Mouse (Mus musculus) embryo, embryonic 11.5 days (tissue): Measurements from ENCODE around the gene Ikzf2.

Experiments used
- DNase-seq: peaks from one replicate; pipeline ENCODE4 v3.0.0-alpha.2; 2012; ENCODE audit warnings: low read depth, low spot score

Ikzf2 gene

DNA sequence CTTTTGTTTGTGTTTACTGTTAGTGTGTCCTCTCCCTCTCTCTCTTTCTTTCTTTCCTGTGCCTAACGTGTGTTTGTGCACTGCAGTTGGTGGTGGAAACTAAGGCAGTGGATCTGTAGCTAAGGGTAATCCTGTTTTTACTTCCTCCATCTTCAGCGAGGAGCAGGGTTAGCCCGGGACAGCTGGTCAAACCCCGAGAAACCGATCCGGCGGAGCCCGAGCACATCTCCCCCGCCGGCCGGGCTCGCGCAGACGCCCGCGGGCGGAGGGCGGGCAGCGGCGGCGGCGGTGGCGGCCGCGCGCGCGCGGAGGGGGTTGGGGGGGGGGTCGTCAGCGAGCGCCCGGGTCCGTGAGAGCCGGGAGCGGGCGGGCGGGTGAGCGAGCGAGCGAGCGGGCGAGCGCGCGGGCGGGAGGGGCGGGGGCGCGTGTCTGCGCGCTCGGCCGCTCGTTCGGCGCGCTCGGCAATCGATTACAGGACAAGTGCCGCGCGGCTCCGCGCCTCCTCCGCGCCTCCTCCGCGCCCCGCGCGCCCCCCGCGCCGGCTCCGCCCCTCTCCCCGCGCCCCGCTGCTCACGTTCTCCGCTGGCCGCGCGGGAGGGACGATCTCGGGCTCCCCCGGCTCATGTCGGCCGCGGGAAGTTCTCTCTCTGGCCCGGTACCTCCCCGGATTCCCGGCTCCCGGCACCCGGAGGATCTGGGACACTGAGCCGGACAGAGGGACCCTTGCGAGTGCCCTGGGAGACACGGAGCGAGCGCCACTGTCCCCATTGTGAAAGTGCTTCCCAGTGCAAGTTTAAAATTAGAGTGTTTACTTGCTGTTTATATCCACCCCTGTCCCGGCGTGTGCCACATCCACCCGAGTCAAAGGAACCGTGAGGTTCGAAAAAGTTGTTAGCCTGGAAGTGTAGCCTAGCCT is at the start of gene Ikzf2:
Gene Ikzf2 (minus strand): TSS at position 170 of the 916 bp plus-strand sequence.
- peak; percentile 70 for DNase-seq

DNA sequence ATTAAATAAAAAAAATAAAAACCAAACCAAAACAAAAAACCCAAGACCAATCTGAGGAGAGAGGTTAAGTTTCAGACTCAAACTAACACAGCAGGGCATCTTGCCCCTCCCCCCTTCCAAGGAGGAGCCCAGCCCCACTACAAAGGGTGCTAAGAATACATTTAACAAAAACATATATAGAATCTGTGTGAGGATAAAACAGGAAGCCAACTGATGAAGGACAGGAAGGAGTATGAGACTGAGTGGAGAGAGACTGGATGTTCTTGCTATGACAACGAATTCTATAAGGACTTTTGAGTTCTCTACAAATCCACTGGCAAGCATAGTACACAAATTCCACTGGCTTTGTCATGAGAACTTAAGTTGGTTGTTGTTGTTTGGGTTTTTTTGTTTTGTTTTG is 42.7 kb upstream of the Ikzf2 start:
- DNase-seq, result no peak

DNA sequence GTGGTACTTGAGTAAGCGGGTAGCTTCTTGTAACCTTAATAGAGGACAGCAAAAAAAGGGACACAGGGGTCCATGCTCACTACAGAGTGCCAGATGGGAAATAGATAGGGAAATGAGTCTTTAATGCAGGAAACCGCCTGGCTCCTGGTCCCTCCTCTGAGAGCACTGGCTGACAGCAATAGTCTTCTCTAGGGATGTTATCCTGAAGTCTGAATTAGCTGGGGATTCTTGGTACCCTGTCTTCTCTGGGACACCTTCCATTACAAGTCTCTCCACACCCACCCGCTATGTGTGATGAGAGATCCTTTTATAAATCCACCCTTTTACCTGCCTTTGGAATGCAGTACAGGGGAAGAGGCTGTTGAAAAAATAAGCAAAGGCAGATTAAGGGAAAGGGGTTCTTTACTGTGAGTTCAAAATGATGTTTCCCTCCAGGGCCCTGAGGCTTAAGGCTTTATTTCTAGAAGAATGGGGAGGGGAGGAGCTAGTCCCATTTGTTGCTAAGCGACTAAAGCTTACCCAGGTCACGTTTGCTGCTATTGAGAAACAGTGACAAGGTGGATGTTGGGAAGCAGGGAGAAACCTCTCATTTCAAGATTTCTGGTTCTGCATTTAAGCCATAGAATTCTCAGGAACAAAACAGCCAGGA is 42.1 kb upstream of the Ikzf2 start:
- DNase-seq, result no peak

DNA sequence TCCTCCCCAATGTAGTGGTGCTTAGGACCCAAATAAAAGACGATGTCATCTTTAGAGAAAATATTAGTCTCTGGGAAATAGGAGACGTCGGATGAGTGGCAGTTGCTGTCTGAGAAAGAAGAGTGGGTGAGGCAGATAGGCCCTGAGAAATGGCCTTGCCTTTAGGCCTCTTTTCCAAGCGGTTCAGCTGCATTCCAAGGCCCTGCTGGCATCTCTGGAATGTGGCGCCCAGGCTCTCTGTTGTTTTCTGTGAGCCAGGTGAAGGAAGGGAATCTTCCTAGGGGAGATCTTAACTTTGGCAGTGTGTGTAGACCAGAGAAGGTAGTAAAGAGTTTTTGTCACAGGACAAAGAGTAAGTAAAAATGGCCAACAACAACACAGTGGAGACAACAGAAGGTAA is 40.9 kb upstream of the Ikzf2 start:
- DNase-seq, result no peak

DNA sequence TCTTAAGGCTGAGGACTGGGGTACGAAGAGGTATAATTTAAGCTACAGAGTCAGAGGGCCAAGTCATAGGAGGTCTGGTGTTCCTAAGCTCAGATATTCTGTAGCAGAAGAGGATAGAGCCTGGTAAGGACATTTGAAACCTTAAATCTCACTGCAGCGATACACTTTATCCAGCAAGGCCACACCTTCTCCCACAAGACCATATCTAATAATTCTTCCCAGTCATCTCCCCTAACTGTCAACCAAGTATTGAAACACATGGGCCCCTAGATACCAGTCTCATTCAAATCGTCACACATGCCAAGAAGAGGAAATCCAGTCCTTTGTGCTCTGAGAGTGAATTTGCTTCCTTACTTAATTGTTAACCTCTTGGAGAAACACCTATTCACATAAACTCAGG is 30.1 kb upstream of the Ikzf2 start:
- no peak for DNase-seq

DNA sequence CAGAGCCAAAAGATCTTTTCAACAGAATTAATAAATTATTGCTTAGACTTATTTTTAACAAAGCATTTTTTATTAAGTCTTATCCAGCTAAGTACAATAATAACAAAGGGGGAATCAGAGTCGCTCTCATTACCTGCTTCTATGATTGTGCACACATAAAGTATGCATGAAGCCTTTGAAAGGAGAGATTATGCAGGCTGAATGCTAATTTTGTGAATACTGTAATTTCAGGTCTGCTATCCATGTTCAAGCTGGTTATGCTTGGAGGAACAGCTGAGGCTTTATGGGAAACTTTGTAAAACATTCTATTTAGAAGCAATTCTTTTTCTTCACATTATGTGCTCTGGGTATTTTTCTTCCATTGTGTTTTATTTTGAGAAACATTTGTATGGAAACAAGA is 21.5 kb upstream of the Ikzf2 start:
- DNase-seq, result no peak

DNA sequence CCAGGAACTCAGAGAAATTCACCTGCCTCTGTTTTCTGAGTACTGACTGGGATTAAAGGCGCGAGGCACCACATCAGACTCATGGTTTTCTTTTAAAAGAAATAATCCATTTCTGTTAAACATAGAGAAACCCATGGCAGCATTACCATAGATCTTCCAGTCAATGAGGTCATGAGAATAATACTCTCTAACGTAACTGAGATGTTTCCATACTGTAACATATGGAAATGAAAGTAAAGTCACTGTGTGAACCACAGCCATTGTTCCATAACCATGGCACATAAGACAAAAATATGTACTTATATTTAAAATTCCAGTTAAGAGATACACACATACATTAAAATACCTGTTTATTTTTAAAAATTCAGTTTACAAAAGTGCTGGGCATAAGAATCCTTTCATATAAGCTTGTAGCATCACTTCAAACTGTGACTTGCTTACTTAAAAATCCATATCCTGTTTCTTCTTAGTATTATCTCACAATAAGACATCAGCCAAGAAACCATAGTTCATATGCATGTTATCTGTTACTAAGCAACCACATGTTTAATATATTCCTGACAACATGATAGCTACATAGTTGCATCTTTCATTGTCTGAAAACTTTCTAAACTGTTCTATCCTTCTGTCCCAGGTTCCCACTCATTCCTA is 16.6 kb upstream of the Ikzf2 start:
- DNase-seq, result no peak

DNA sequence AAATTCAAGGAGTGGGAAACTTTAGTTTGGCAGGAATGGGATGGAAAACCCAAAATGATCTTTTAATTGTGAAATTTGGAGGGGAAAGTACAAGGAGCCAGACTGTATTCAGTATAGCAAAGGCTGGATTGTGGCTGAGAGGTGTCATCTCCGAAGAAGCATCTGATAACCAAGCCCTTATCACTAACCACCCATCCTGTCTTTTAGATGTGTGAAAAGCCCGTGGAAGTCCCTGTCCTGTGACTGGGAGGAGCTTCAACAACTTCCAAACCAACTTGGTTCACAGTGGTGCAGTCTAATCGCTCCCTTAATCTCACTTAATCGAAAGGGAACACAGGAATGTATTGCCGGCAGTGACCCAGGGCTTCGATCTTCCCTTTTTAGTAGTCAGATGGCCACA is 4.9 kb upstream of the Ikzf2 start:
- no peak for DNase-seq

DNA sequence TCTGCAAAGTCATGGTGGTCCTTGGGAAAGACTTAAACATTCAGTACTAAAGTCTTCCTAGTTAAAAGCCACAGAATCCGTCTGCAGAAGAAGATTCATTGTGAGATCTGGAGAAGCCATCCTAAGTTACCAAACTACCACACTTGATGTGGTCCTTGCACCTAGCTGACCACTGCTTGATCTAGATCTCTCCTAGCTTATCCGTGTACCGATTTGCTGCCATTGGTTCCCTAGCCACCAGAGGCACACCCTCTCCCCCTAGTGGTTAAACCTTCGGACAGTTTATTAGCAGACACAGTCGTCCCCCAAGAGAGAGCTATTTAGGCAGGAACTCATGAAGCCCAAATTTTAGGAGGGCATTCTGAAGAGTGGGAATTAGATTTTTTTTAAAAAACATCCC is 1.9 kb upstream of the Ikzf2 start:
- DNase-seq, result peak; percentile 64

DNA sequence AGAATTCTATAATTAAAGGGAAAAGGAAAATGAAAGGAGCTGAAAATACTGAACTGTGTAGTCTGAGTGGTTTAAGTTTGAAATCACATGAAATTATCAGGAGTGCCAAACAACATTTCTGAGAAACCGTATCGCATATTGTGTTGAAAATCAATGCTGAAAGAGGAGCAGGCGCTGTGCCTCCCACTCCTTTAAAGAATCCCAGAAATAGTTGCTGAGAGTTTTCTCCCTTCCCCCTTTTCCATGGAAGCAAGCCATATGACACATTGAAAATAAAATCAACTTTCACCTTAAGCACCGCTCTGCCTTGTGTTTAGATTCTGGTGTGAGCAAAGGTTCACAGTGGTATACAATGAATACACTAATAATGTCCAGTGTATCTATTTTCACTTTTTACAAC is 1.1 kb upstream of the Ikzf2 start:
- DNase-seq, result no peak

DNA sequence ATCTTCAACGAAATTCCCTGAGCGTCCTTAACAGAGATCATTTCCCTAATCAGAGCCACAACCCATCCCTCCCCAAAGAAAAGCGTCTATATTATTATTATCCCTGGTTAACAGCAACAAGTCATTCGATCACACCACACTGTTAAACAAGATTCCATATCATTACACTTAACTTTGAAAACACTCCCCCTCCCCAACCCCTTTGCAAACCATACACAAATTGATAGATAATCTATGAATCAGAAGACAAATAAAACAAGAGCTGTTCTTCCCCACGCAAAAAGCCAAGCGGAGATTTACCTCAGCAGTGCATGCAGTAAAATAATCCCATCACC is 337 bp downstream of the Ikzf2 start:
- peak; percentile 16 for DNase-seq

DNA sequence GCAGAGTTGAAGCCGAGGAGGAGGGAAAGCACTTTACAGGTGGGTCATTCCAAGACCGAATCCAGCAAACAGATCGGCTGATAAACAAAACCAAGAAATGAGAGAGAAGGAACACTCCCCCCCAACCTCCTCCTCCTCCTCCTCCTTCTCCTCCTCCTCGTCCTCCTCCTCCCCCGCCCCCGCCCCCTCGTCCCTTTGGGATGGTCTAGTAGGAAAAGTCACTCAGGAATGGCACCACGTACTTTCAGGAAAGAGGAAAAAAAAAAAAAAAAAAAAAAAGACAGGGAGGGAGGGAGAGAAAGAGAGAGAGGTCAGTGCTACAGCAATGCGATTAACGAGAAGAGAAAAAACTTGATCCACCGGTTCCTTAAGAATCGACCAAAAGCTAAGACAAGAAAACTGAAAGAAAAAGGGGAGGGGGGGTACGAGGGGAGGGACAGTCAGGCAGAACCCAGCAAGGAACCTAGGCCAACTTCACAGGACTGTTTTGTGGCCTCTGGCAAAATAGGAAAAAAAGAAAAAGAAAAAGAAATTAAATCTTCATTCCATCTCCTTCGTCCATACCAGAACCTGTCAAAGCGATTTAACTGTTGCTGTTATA is 1.1 kb downstream of the Ikzf2 start:
- peak; percentile 4 for DNase-seq

DNA sequence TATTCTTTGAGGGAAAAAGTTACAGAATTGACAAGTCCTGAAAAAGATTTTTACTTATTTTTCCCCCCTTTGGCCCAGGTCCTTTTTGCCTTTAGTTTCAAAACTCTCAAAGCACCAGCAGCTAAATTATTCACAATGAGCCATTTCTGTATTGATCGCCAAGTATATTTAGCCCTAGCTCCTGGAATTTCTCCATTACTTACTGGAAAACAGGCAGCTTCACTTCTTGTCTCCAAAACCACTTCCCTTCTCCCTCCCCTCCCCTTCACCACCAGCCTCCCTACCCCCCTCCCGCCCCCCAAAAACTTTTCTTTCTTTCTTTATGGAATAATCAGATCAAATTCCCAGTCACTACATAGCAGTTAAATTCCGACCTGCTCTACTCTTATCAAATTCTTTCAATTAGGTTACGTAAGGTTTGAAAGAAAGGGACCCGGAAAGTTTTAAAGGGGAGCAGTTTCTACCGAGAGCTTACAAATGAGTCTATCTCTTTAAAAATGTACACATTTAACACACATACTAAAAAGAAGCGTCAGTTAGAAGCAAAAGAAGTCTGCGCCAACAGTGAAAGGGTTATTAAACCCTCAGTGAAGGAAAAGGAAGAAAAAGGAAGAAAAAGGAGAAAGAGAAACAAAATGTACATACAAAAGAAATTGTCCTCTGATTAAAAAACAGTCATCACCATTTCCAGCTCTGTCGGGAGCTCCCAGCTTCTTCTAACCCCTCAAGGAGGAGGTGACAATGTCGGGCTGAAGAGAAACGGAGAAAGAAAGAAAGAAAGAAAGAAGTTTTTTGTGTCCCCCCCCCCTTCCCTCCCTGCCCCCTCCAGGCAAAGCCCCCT is 1.8 kb downstream of the Ikzf2 start:
- DNase-seq, result no peak

DNA sequence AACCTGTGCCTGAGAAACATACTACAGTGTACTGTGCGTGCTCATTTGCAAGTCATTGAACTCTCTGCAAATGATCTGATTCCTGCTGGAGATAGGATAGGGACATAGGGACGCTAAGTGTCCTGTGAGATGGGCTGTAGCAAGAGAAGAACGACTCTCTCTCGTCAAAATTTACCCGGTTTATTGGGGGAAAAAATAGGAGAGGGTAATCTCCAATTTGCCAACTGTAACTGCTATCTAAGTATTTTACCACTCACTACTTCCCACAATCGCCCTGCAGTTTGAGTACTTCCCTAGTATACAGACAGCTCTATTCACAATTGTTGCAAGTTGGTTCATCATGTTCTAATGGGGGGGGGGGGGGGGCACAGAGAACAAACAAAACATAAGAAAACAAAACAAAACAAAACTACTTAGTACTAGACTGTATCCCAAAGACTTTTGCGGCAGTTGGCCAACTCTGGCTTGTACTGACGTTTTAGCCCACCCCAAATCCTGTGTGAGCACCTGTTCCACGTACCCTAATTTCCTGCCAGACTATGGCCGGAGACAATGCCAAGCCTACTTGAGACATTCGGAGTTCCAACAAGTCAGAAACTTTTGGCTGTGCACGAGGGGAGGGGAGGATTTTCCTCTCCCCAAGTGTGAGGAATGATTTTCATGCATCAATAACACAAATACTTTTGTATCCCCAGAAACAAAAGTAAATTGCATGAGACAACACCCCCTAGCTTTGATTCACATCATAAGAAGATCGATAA is 2.6 kb downstream of the Ikzf2 start:
- no peak for DNase-seq

DNA sequence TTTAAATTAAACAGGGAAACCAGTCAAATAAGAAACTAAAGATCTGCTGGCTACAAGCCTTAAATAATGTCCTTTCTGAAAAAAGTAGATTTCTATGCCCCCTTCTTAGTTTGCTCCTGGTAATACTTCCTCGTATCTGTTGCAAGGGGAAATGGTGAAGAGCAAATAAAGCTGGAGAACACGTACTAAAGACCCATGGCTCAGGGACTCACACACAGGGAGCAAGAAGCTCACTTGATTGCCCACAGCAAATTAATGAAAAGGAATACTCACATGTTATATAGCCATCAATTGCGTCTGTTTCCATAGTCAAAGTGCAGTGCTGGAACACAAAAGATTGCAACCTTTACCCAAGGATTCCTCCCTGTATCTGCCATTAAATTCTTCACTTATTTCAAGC is 3.2 kb downstream of the Ikzf2 start:
- DNase-seq, result no peak

DNA sequence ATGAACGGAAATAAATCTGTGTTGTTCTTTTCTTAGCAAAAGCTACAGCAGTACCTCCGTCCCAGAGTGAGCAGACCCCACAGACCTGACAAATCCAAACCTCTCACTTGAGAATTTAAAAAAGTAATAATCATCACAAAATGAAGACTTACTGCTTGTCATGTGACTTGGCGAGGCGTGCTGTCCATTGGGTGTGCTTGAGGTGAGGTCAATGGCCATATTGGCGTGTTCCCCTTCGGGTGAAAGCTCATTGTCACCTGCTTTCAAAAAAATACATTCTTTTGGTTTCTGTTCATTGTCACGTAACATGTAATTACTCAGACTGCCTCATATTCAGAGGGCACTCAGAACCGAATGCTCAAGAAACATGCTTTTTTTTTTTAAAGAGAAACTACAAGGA is 4.0 kb downstream of the Ikzf2 start:
- DNase-seq, result no peak

DNA sequence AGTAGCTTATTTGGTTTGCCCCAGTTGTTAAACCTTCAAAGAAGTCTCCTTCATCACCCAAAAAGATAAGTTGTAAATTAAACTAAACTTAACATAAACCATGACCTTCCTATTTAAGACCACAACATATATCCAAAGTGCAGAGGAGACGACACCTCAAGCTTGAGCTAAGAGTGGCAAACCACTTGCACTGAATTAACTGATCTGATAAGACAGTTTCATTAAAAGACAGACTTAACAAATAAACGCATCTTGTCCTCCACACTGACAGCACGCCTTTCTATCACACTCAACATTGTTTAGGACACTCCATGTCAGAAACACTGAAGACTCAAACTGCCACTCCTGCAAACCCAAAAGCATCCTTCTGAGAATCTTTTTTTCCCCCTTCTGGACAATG is 4.8 kb downstream of the Ikzf2 start:
- DNase-seq, result no peak

DNA sequence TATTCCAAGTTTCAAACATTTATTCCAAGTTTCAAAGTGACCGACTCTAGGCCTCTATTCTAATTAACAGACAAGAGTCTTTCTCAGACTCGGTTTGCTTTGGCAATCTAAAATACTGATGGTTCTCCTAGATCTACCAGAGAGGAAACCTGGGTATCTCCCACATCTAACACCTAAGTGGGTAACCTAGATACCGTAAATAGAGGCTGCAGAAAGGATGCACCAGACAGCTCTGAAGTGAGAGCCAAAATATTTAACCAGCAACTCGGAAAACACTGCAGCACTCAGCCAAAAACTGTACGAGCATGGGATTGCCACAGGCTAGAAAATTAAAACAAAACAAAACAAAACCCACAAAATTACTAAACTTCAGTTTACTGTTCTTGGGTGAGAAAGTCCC is 6.0 kb downstream of the Ikzf2 start:
- DNase-seq, result no peak

DNA sequence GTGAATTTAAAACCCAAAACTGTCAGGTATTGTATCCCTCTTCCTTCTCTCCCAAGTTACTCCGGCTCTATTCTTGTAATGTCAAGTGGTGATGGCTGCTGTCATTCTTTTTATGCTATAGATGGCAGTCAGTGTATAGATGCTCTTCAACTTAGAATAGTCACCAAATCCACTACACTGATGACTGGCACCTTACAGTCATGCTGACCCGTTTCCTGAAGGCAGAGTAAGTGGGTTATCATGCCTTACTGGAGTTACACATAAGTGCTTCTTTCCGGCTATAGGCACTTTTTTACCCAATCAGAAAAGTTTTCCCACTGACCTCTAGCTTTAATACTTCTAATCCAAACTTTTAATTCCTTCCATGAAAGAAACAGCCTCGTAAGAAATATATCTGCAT is 6.5 kb downstream of the Ikzf2 start:
- DNase-seq, result no peak

DNA sequence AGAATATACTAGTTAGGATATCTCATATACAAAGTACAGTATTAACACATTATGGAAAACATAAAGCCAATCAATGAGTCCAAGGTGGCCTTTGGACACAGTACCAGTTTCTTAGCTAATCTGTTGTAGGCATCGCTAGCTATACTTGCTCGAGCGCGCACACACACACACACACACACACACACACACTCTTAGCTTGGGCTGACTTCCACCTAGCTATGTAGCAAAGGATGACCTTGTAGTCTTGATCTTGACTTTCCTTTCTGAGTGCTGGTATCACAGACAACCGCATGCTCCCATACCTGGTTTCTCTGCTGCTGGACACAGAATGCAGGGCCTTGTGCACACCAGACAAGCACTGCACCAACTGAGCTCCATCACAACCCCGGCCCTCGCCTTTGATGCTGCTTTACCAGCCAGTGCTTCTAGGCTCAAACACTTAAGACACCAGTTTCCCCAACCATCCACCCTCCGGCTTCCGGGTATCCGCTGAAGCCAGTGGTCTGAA is 17.1 kb downstream of the Ikzf2 start:
- DNase-seq, result no peak

DNA sequence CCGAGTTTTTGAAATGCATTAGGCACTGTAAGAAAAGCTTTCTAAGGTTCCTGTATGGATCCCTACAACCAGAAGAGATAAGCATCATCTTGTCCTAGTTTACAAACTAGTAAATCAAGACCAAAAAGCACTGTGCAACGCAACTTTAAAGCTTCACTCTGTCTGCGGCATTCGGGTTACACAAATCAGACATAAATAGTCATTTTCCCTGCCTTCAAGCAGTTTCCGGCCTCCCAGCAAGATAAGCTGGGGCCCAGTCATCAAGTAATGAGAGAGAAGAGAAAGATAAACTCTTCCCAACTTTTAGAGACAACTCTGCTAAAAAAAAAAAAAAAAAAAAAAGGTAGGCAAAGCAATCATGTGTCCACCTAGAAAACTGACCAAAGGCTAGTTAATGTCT is 19.6 kb downstream of the Ikzf2 start:
- no peak for DNase-seq
